Mouse (Mus musculus) lung, postnatal 25 days (tissue): ENCODE results near the gene Adat3.
A peak's percentile ranks its signal among the peaks of the same experiment; 100 is the strongest.

ENCODE experiments used
- DNase-seq: peaks from one replicate; pipeline ENCODE4 v3.0.0; 2022; ENCODE audit warnings: low spot score

Gene Adat3

GRCm38 (mm10) chr10:80655406-80656129 lies 52.9 kb downstream of the Adat3 start:
- no peak for DNase-seq

- DNase-seq: peak; percentile 96
These were observed 53.6 kb downstream of the Adat3 start for GRCm38 (mm10) chr10:80656130-80656862.

- no peak for DNase-seq
These were observed 54.4 kb downstream of the Adat3 start, which contains the start of gene Btbd2 for GRCm38 (mm10) chr10:80656863-80657623. TSS of gene Btbd2 (minus strand) at chr10:80657071.
